Mouse (Mus musculus) brain, adult 2 months (tissue): ENCODE data around the gene Slc35e3.

Experiments
- DNase-seq: peaks from one replicate; pipeline ENCODE4 v3.0.0; 2011; ENCODE audit warnings: low read depth, low spot score

The Slc35e3 gene

DNA sequence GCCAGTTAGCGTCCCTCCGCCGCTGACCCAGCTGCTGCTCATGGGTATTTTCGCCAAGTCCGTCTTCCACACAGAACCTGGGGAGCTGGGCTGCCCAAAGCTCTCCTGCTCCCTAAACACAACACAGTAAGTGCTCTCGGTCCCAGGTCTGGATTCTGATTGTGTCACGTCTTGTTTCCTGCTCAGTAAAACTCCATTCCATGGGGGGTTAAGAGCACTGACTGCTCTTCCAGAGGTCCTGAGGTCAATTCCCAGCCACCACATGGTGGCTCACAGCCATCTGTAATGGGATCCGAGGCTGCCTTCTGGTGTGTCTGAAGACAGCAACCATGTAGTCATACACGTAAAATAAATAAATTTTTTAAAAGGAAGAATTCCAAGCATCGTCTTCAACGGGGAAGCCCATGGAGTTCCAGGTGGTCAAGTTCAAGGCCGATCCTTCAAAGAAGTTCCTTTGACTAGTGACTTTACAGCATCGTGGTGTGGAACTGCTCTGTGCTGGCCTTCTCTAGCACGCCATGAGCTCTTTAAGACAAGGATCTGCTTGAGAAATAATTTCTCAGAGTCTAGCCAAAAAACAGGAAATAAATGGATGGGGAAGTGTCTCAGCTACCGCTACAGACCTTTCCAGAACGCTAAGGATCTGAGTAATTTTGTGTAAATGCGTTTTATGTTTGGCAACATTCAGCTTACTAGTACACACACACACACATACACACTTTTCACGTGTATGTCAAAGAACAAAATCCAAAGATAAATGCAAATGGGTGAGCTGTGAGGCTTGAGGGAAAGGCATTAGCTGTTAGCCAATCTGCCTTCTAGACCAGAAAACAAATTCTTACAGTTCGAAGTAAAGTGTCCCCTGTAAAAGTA lies 61.6 kb downstream of the Slc35e3 start:
- DNase-seq, result no peak

DNA sequence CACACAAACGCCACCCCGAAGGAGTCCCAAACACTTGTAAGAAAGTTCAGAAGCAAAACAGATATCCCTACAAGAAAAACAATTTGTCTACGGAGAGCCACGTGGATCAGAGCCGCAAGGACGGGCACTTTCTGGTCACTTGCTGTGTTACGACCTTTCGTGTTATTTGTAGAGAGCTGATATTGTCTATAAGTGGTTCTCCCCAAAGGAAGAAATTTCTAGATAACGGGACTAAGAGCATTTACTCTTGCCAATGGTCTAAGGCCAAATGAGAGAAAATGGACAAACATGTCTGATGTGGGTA lies 62.5 kb downstream of the Slc35e3 start:
- DNase-seq, result no peak
